21 mouse cellular contexts compared by ENCODE assay signal in the genomic region with DNA sequence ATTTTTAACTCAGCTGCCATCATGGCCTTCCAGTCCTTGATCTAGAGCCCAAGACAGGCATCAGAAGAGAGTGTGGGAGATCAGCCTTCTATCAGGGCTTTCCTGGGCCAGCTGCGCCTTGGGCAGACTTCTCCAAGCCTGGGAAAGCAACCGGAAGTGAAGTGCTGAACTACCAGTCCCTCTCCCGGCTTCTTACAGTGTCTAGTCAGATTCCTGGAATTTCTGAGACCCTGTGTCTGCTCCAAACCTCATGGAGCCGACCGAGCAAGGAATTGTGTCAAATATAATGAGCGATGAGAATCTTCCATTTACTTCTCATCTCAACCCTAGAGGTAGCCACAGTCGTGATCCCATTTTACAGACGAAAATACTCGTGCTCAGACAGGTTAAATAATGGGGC. TPM values are rescaled to one million over a fixed set of nuclear protein-coding genes. Genes with fewer than 3 reads are reported as not detected.
DNase-seq lines count a peak whose midpoint lies in the region; TF ChIP-seq lines count a peak whose summit lies in the region.
"Had no signal": no experiment of that assay in that cellular context is flagged by ENCODE, and none has a peak within 500 bp of the region (broad histone marks: within the 10 kb centered on the region; RNA-seq: fewer than 3 reads in every experiment).

No protein-coding gene starts in this region.

- H3K4me1 ChIP-seq in testis, adult 2 months (ENCODE audit: control insufficient read depth, insufficient read depth, low read length), result peaks cover 6% of the 10 kb centered on the region
- peaks cover 0 to 16% of the 10 kb centered on the region in 2 experiments; a peak in 2 of 4 replicates for H3K4me1 ChIP-seq in ES-E14 (ENCODE audit: control insufficient read depth in 2 of 2, insufficient read depth in 2 of 2, low read length in 2 of 2, poor library complexity in 1 of 2)
- H3K4me1 ChIP-seq: embryonic facial prominence, embryonic 10.5 days; embryonic facial prominence, embryonic 12.5 days; forebrain, embryonic 13.5 days; forebrain, embryonic 15.5 days had no signal

- H3K9me3 ChIP-seq in ES-E14 (ENCODE audit: control insufficient read depth, insufficient read depth, low read depth, low read length), result no peaks in the 10 kb centered on the region
- H3K9me3 ChIP-seq: embryonic facial prominence, embryonic 10.5 days; embryonic facial prominence, embryonic 12.5 days; forebrain, embryonic 13.5 days; forebrain, embryonic 15.5 days had no signal

- no peaks in the 10 kb centered on the region for H3K36me3 ChIP-seq in testis, adult 2 months (ENCODE audit: control insufficient read depth, insufficient read depth, low read length)
- H3K36me3 ChIP-seq in ES-E14 (ENCODE audit: control insufficient read depth, insufficient read depth, low read length, poor library complexity, severe bottlenecking), result no peaks in the 10 kb centered on the region
- H3K36me3 ChIP-seq: embryonic facial prominence, embryonic 10.5 days; embryonic facial prominence, embryonic 12.5 days; forebrain, embryonic 15.5 days had no signal

- no peak for DNase-seq in testis, postnatal 14 days (ENCODE audit: low spot score)
- DNase-seq in ES-E14 (ENCODE audit: low read depth, low spot score) (no peak), ZHBTc4 (ENCODE audit: low read depth, low spot score) (peak; percentile 61)
- DNase-seq in right cerebral cortex, postnatal 4 days, result no peak
- no peak for DNase-seq in cerebellum, postnatal 36 days
- DNase-seq: adrenal gland, adult 2 months; adrenal gland, postnatal 10 days; adrenal gland, postnatal 25 days; B cell, adult 2 months; cerebellum, adult 11 months; cerebellum, adult 18-20 months; cerebellum, adult 8-10 months; cerebellum, adult 9-11 months; cerebellum, postnatal 14 days; forebrain, postnatal 0 days had no signal

- H3K4me3 ChIP-seq in testis, adult 2 months (ENCODE audit: control insufficient read depth, low read depth, low read length), result peak overlapping the region; percentile 83
- H3K4me3 ChIP-seq in ES-E14 (ENCODE audit: insufficient read depth in 1 of 2, low read depth in 1 of 2, low read length in 2 of 2, poor library complexity in 1 of 2, severe bottlenecking in 1 of 2), result no peak overlapping the region
- H3K4me3 ChIP-seq: embryonic facial prominence, embryonic 10.5 days; embryonic facial prominence, embryonic 12.5 days; forebrain, embryonic 13.5 days; forebrain, embryonic 15.5 days had no signal

- in situ Hi-C loops in ES-E14 (cut with MboI; ENCODE audit: low sequenced_read_pairs in 2 of 2, unreplicated experiment in 2 of 2), result no loop called here

- H3K9ac ChIP-seq in ES-E14 (ENCODE audit: insufficient read depth, low read depth, low read length, poor library complexity, severe bottlenecking), result peak overlapping the region; percentile 34; the same call in 1 of the 2 replicates
- H3K9ac ChIP-seq: embryonic facial prominence, embryonic 12.5 days; forebrain, embryonic 13.5 days; forebrain, embryonic 15.5 days; forebrain, postnatal 0 days had no signal

- no peak for TF ChIP-seq CTCF in testis, adult 2 months (IDR thresholded peaks at IDR 0.05; ENCODE audit: control insufficient read depth, insufficient read depth, insufficient replicate concordance, low read depth, low read length)

- no peak for TF ChIP-seq POLR2A in testis, adult 2 months (IDR thresholded peaks at IDR 0.05; ENCODE audit: control insufficient read depth, low read depth, low read length)

- H3K27ac ChIP-seq in testis, adult 2 months (ENCODE audit: control insufficient read depth, insufficient read depth, low read depth, low read length), result no peak overlapping the region
- peak overlapping the region; percentile 63 for H3K27ac ChIP-seq in ES-E14 (ENCODE audit: insufficient read depth, low read depth, low read length, poor library complexity, severe bottlenecking)
- H3K27ac ChIP-seq: embryonic facial prominence, embryonic 10.5 days; embryonic facial prominence, embryonic 12.5 days; forebrain, embryonic 13.5 days; forebrain, embryonic 15.5 days had no signal

- H3K27me3 ChIP-seq in testis, adult 2 months (ENCODE audit: control insufficient read depth, insufficient read depth, low read length), result no peaks in the 10 kb centered on the region
- H3K27me3 ChIP-seq: CH12.LX; embryonic facial prominence, embryonic 12.5 days; forebrain, embryonic 13.5 days; forebrain, embryonic 15.5 days had no signal

TF ChIP-seq in ES-E14, 5 proteins besides CTCF, POLR2A, EP300 and RAD21:
- TF ChIP-seq ZC3H11A (IDR thresholded peaks at IDR 0.05; ENCODE audit: borderline replicate concordance, low read depth, low read length) (no peak), MAFK (IDR thresholded peaks at IDR 0.05; ENCODE audit: insufficient read depth, low read depth, low read length) (no peak), HCFC1 (IDR thresholded peaks at IDR 0.05; ENCODE audit: borderline replicate concordance, insufficient read depth, low read length) (no peak), ZNF384 (IDR thresholded peaks at IDR 0.05; ENCODE audit: low read depth, low read length) (no peak), CHD2 (IDR thresholded peaks at IDR 0.05; ENCODE audit: low read depth, low read length) (no peak)

RNA-seq across cellular contexts. Expression of a gene that starts 22.4 kb away (rescaled TPM):
- polyA plus RNA-seq in testis, adult 2 months (2012; rRNA removed), result 12.6 and 13.1 TPM in 2 replicates
- 38.2 and 41.5 TPM in 2 replicates for total RNA-seq in ES-E14 (2012; rRNA removed)

RNA-seq across cellular contexts. Expression of a gene that starts 53.4 kb away (rescaled TPM):
- 36.2 and 41.6 TPM in 2 replicates for polyA plus RNA-seq in testis, adult 2 months (2012; rRNA removed)
- total RNA-seq in ES-E14 (2012; rRNA removed), result 8.2 and 8.3 TPM in 2 replicates

RNA-seq across cellular contexts. Expression of a gene that starts 59.6 kb away (rescaled TPM):
- polyA plus RNA-seq in testis, adult 2 months (2012; rRNA removed), result 6.3 and 6.8 TPM in 2 replicates
- 27.3 and 33.0 TPM in 2 replicates for total RNA-seq in ES-E14 (2012; rRNA removed)
